Mouse (Mus musculus) forebrain, embryonic 13.5 days (tissue): ENCODE data around the gene Mndal. TPM values are rescaled to one million over a fixed set of nuclear protein-coding genes. Genes with fewer than 3 reads are reported as not detected.
"Not testable (repeated sequence)": the region's sequence is repeated elsewhere in the genome, so short reads cannot be mapped to it uniquely, and the experiment has no call there.

Experiments
- ATAC-seq: fragments of 200-750 bp; cut with Nextera tagmentation; 2 replicates; pipeline ENCODE4 v1.8.0; 2017
- H3K27ac ChIP-seq: fragments of 300-500 bp; sonication (generic); 2 replicates; pipeline ENCODE4 v1.5.1; 2015; ENCODE audit warnings: inconsistent platforms, mild to moderate bottlenecking, moderate library complexity
- H3K27me3 ChIP-seq: fragments of 300-500 bp; sonication (generic); 2 replicates; pipeline ENCODE4 v1.6.1; 2015; ENCODE audit warnings: mild to moderate bottlenecking, inconsistent platforms
- H3K36me3 ChIP-seq: fragments of 300-500 bp; sonication (generic); 2 replicates; pipeline ENCODE4 v1.6.1; 2015; ENCODE audit warnings: mild to moderate bottlenecking, inconsistent platforms; ENCODE audit not compliant: poor library complexity, severe bottlenecking
- H3K4me1 ChIP-seq: fragments of 300-500 bp; sonication (generic); 2 replicates; pipeline ENCODE4 v1.6.1; 2015; ENCODE audit warnings: inconsistent platforms
- H3K4me2 ChIP-seq: fragments of 300-500 bp; sonication (generic); 2 replicates; pipeline ENCODE4 v1.6.1; 2015; ENCODE audit warnings: inconsistent platforms, mild to moderate bottlenecking, moderate library complexity
- H3K4me3 ChIP-seq: fragments of 300-500 bp; sonication (generic); 2 replicates; pipeline ENCODE4 v1.5.1; 2015; ENCODE audit warnings: mild to moderate bottlenecking, inconsistent platforms
- H3K9ac ChIP-seq: fragments of 300-500 bp; sonication (generic); 2 replicates; pipeline ENCODE4 v1.6.1; 2015; ENCODE audit warnings: mild to moderate bottlenecking, inconsistent platforms
- H3K9me3 ChIP-seq: fragments of 300-500 bp; sonication (generic); replicated peaks from 2 replicates; pipeline ENCODE4 v1.6.1; 2016; ENCODE audit warnings: inconsistent platforms
- WGBS: fragments of 180-500 bp; shearing (Covaris S2); methylation state at CpG from one replicate; pipeline ENCODE4 v1.1.7; 2015; 5-methylcytosine and 5-hydroxymethylcytosine counted together
- polyA plus RNA-seq: library from polyadenylated mRNA; unstranded; fragments of >200 nt; fragmentation: Nextera tagmentation; extraction: Ambion mirVana; gene quantifications from 2 replicates; pipeline ENCODE4 v1.2.1, GENCODE M21; 2015

The Mndal gene
- polyA plus RNA-seq, 1 experiment from 2014 or later: 0.90 TPM

- not testable (repeated sequence) for H3K4me3 ChIP-seq, H3K4me1 ChIP-seq, H3K27me3 ChIP-seq, H3K36me3 ChIP-seq, H3K9me3 ChIP-seq, H3K27ac ChIP-seq, H3K4me2 ChIP-seq, H3K9ac ChIP-seq, ATAC-seq
- 80% methylated on average over 5 of the region's 5 CpGs for WGBS
Observed at GRCm38 (mm10) chr1:173879225-173879987, 62.9 kb downstream of the Mndal start.

GRCm38 (mm10) chr1:173878264-173878663 is 64.0 kb downstream of the Mndal start:
- not testable (repeated sequence) for H3K4me3 ChIP-seq, H3K9me3 ChIP-seq, ATAC-seq, H3K9ac ChIP-seq, H3K27ac ChIP-seq, H3K4me2 ChIP-seq, H3K27me3 ChIP-seq, H3K36me3 ChIP-seq, H3K4me1 ChIP-seq
- 94% methylated on average over 6 of the region's 6 CpGs for WGBS

DNA sequence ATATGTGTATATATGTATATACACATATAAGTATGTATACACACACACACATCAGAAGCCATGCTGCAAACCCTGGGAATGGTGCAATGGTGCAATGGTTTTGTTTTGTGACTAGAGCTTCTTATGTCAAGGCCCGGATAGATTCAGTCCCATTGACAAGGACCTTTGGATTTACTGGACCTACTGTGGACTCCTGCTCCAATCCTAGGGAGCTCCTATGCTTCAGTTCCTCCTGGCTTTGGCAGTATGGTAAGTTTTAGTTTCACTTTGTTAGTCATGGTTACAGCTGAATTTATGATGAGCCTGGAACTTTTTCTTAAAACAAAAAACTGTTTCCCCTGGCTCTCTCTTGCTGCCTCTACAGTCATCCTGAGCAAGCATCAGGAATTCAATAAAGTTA is 65.2 kb downstream of the Mndal start:
- not testable (repeated sequence) for H3K27me3 ChIP-seq, H3K9me3 ChIP-seq, H3K4me2 ChIP-seq, H3K27ac ChIP-seq, ATAC-seq, H3K9ac ChIP-seq, H3K4me3 ChIP-seq, H3K36me3 ChIP-seq, H3K4me1 ChIP-seq
- WGBS: 85% methylated on average over 1 of the region's 1 CpGs

DNA sequence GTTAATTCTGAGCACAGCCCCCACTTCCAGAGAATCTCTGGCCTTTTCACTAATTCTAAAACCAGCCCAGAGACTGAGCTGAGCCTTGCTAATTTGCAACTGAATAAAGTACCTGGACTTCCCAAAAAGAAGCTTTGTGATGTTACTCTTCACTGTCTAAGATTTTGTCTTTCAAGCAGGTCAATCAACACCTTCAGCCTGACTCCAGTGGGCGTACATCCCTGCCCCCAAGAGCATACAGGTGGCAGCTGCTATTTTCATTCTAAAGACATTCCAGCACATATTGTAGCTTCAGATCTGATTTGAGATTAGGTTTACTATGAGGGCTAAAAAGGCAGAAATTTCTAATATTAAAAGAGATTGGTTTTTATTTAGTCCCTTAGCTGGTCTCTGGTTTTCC is 73.7 kb downstream of the Mndal start:
- ATAC-seq, H3K36me3 ChIP-seq, H3K4me3 ChIP-seq, H3K27me3 ChIP-seq, H3K4me2 ChIP-seq, H3K9ac ChIP-seq, H3K27ac ChIP-seq, H3K9me3 ChIP-seq, H3K4me1 ChIP-seq: not testable (repeated sequence)
- 73% methylated on average over 1 of the region's 1 CpGs for WGBS

DNA sequence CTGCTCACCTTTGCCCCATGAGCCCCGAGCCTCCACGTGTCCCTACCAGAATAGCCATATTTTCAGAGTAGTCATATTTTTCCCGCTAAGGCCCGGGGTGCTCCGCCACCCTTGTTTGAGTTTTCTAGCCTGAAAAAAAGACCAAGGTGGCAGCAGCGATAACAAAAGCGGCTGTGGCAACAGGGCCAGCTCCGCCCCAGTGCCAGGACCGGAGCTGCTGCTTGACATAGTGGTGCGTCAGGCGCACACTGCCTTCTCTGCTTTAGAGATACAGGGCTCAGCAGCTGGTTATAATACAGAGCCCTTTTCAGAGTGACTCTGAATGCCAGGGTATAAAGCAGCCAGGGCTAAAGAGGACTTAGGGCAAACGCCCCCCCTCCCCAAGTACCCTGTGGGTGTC is 75.8 kb downstream of the Mndal start:
- Histone ChIP-seq H3K4me3 (no peak overlapping the region), H3K4me2 (no peak overlapping the region), H3K27me3 (no peaks in the 10 kb centered on the region), H3K36me3 (no peaks in the 10 kb centered on the region), H3K9ac (no peak overlapping the region), H3K27ac (no peak overlapping the region), H3K9me3 (no peaks in the 10 kb centered on the region; the same call in 1 of the 2 replicates), H3K4me1 (no peaks in the 10 kb centered on the region)
- WGBS: 87% methylated on average over 12 of the region's 12 CpGs
- no peak for ATAC-seq

GRCm38 (mm10) chr1:173853711-173854110 is 88.6 kb downstream of the Mndal start:
- not testable (repeated sequence) for H3K27me3 ChIP-seq, H3K4me3 ChIP-seq, H3K4me2 ChIP-seq, H3K9me3 ChIP-seq, H3K9ac ChIP-seq, H3K36me3 ChIP-seq, H3K4me1 ChIP-seq, ATAC-seq, H3K27ac ChIP-seq

- not testable (repeated sequence) for H3K27ac ChIP-seq, ATAC-seq, H3K27me3 ChIP-seq, H3K9me3 ChIP-seq, H3K36me3 ChIP-seq, H3K4me2 ChIP-seq, H3K9ac ChIP-seq, H3K4me1 ChIP-seq, H3K4me3 ChIP-seq
- 46% methylated on average over 4 of the region's 4 CpGs for WGBS
Observed at GRCm38 (mm10) chr1:173852853-173853252, 89.4 kb downstream of the Mndal start.

DNA sequence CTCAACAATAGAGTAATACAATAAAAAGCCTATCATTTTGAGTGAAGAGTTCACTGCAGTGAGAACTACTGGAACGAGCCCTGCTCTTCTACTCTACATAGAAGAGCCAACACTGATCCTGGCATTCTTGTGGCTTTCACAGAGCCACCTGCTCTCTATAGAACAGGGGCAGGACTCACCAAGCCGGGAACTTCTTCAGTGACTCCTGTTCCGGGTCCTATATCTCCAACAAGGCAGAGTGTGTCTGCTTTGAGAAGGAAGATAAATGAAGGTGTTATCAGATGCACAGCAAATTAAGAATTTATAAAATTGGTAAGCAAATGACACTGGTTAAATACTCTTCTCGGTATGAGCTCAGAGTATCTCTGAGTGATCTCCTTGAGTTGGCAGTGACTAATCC is 96.1 kb downstream of the Mndal start:
- not testable (repeated sequence) for H3K4me1 ChIP-seq, H3K9me3 ChIP-seq, H3K27me3 ChIP-seq, H3K36me3 ChIP-seq, ATAC-seq, H3K4me3 ChIP-seq, H3K27ac ChIP-seq, H3K4me2 ChIP-seq, H3K9ac ChIP-seq
- whole genome bisulfite sequencing: 80% methylated on average over 4 of the region's 4 CpGs

DNA sequence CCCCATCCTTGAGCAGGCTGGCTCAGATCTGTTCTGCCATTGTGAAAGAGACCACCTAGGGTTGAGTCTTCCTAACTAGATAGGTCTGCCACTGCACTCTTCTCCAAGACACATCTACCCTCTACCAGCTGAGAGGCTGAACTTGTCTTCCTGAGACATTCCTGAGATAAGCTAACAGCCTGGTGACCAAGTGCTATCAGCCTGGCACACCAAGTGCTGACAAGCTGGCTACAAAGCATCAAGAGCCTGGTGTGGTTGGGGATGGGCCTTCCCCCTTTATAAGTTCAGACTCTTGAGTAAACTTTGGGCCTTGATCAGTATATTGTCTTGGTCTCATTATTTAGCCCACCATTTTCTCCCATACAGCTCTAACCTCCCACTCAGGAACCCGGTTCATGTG is 97.5 kb downstream of the Mndal start:
- Histone ChIP-seq H3K4me2 (no peak overlapping the region), H3K36me3 (no peaks in the 10 kb centered on the region), H3K9me3 (no peaks in the 10 kb centered on the region), H3K9ac (no peak overlapping the region), H3K4me1 (no peaks in the 10 kb centered on the region), H3K27me3 (no peaks in the 10 kb centered on the region), H3K27ac (no peak overlapping the region), H3K4me3 (no peak overlapping the region)
- ATAC-seq: no peak
- 86% methylated on average over 1 of the region's 1 CpGs for WGBS

DNA sequence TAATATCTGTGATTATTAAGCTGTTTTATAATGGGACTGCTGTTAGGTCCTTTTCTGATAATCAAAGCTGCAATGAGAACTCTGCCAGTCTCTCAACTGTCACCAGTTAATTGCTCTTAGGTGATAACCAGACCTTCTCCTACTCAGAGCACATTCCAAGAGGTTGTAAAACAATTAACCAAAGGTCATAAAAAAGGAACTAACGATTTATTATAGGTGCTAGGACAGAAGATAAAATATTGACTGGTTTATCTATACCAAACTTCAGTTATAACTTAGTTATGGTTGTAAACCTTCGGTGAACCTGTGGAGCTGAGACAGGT is 120.8 kb downstream of the Mndal start:
- not testable (repeated sequence) for H3K4me3 ChIP-seq, H3K36me3 ChIP-seq, H3K4me2 ChIP-seq, ATAC-seq, H3K27ac ChIP-seq, H3K27me3 ChIP-seq, H3K9ac ChIP-seq, H3K9me3 ChIP-seq, H3K4me1 ChIP-seq
- WGBS: 78% methylated on average over 2 of the region's 2 CpGs

DNA sequence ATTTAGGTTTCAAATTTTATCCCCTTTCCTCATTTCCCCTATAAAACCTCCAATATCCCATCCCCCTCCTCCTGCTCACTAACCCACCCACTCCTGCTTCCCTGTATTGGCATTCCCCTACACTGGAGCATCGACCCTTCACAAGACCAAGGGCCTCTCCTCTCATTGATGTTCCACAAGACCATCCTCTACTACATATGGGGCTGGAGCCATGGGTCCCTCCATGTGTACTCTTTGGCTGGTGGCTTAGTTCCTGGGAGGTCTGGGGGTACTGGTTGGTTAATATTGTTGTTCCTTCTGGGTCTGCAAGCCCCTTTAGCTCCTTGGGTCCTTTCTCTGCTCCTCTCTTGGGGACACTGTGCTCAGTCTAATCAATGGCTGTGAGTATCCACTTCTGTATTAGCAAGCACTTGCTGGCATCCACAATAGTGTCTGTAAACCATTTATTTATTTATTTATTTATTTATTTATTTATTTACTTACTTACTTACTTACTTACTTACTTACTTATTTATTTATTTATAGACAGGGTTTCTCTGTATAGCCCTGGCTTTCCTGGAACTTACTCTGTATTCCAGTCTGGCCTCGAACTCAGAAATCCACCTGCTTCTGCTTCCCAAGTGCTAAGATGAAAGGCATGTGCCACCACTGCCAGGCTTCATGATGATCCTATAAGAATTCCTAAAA is 121.4 kb downstream of the Mndal start:
- ATAC-seq, H3K9me3 ChIP-seq: not testable (repeated sequence)
- 88% methylated on average over 2 of the region's 2 CpGs for WGBS

GRCm38 (mm10) chr1:173809294-173809693 is 133.0 kb downstream of the Mndal start:
- not testable (repeated sequence) for H3K9ac ChIP-seq, ATAC-seq, H3K9me3 ChIP-seq, H3K27ac ChIP-seq, H3K4me1 ChIP-seq, H3K27me3 ChIP-seq, H3K4me3 ChIP-seq, H3K4me2 ChIP-seq, H3K36me3 ChIP-seq
- 94% methylated on average over 2 of the region's 2 CpGs for WGBS

More for the DNA sequence above, 121.4 kb downstream of the Mndal start:
- not testable (repeated sequence) for H3K36me3 ChIP-seq, H3K4me1 ChIP-seq, H3K9ac ChIP-seq, H3K4me2 ChIP-seq, H3K27me3 ChIP-seq, H3K4me3 ChIP-seq, H3K27ac ChIP-seq
